Mouse (Mus musculus): ENCODE measurements around the gene Med9.
A peak's percentile ranks its signal among the peaks of the same experiment; 100 is the strongest.

Gene Med9

GRCm38 (mm10) chr11:59947752-59948400 lies at the start of gene Med9:
Gene Med9 (plus strand): TSS chr11:59948206.
- DNase-seq (ENCODE audit: low read depth, low spot score): peak; percentile 92

- no peak for DNase-seq (ENCODE audit: low read depth, low spot score)
These were observed 48.0 kb upstream of the Med9 start for GRCm38 (mm10) chr11:59899711-59900685.

GRCm38 (mm10) chr11:59900995-59901394 lies 47.0 kb upstream of the Med9 start:
- DNase-seq (ENCODE audit: low read depth, low spot score): no peak

GRCm38 (mm10) chr11:59902045-59902726 lies 45.8 kb upstream of the Med9 start:
- DNase-seq (ENCODE audit: low read depth, low spot score): no peak

- no peak for DNase-seq (ENCODE audit: low read depth, low spot score)
These were observed 41.4 kb upstream of the Med9 start for GRCm38 (mm10) chr11:59906521-59907123.

GRCm38 (mm10) chr11:59908446-59908845 lies 39.6 kb upstream of the Med9 start:
- DNase-seq (ENCODE audit: low read depth, low spot score): no peak

GRCm38 (mm10) chr11:59910586-59910985 lies 37.4 kb upstream of the Med9 start:
- DNase-seq (ENCODE audit: low read depth, low spot score): no peak

GRCm38 (mm10) chr11:59911523-59911922 lies 36.5 kb upstream of the Med9 start:
- DNase-seq (ENCODE audit: low read depth, low spot score): no peak

- no peak for DNase-seq (ENCODE audit: low read depth, low spot score)
These were observed 34.3 kb upstream of the Med9 start for GRCm38 (mm10) chr11:59913702-59914101.

GRCm38 (mm10) chr11:59918014-59918413 lies 30.0 kb upstream of the Med9 start:
- DNase-seq (ENCODE audit: low read depth, low spot score): no peak

- DNase-seq (ENCODE audit: low read depth, low spot score): no peak
These were observed 28.6 kb upstream of the Med9 start for GRCm38 (mm10) chr11:59919401-59919800.

- no peak for DNase-seq (ENCODE audit: low read depth, low spot score)
These were observed 27.7 kb upstream of the Med9 start for GRCm38 (mm10) chr11:59920331-59920730.

- no peak for DNase-seq (ENCODE audit: low read depth, low spot score)
These were observed 26.7 kb upstream of the Med9 start for GRCm38 (mm10) chr11:59921265-59921664.

GRCm38 (mm10) chr11:59930031-59930430 lies 18.0 kb upstream of the Med9 start:
- no peak for DNase-seq (ENCODE audit: low read depth, low spot score)

GRCm38 (mm10) chr11:59932560-59933337 lies 15.3 kb upstream of the Med9 start:
- no peak for DNase-seq (ENCODE audit: low read depth, low spot score)

- DNase-seq (ENCODE audit: low read depth, low spot score): no peak
These were observed 14.1 kb upstream of the Med9 start for GRCm38 (mm10) chr11:59933943-59934342.

- DNase-seq (ENCODE audit: low read depth, low spot score): no peak
These were observed 11.0 kb upstream of the Med9 start for GRCm38 (mm10) chr11:59937023-59937422.

- DNase-seq (ENCODE audit: low read depth, low spot score): no peak
These were observed 10.4 kb upstream of the Med9 start for GRCm38 (mm10) chr11:59937615-59938014.

- DNase-seq (ENCODE audit: low read depth, low spot score): no peak
These were observed 8.2 kb upstream of the Med9 start for GRCm38 (mm10) chr11:59939821-59940220.

- no peak for DNase-seq (ENCODE audit: low read depth, low spot score)
These were observed 7.4 kb upstream of the Med9 start for GRCm38 (mm10) chr11:59940645-59941044.

- DNase-seq (ENCODE audit: low read depth, low spot score): no peak
These were observed 6.6 kb upstream of the Med9 start for GRCm38 (mm10) chr11:59941391-59941790.

Measured in retina, postnatal 7 days (tissue).